Mouse (Mus musculus) heart, embryonic 15.5 days (tissue): Measurements from ENCODE around the gene Cntfr. TPM values are rescaled to one million over a fixed set of nuclear protein-coding genes. Genes with fewer than 3 reads are reported as not detected.
A peak's percentile ranks its signal among the peaks of the same experiment; 100 is the strongest.
"Not testable (repeated sequence)": the region's sequence is repeated elsewhere in the genome, so short reads cannot be mapped to it uniquely, and the experiment has no call there.

Experiments used
- ATAC-seq: fragments of 200-750 bp; cut with Nextera tagmentation; replicated peaks from 2 replicates; pipeline ENCODE4 v1.8.0; 2017; ENCODE audit warnings: low read depth, moderate TSS enrichment; ENCODE audit not compliant: insufficient number of reproducible peaks, insufficient read depth, low FRiP score
- H3K27ac ChIP-seq: fragments of 300-500 bp; sonication (generic); 2 replicates; pipeline ENCODE4 v1.5.1; 2015; ENCODE audit warnings: mild to moderate bottlenecking, inconsistent platforms
- H3K27me3 ChIP-seq: fragments of 300-500 bp; sonication (generic); 2 replicates; pipeline ENCODE4 v1.6.1; 2015; ENCODE audit warnings: inconsistent platforms
- H3K36me3 ChIP-seq: fragments of 300-500 bp; sonication (generic); 2 replicates; pipeline ENCODE4 v1.6.1; 2015; ENCODE audit warnings: mild to moderate bottlenecking, inconsistent platforms
- H3K4me1 ChIP-seq: fragments of 300-500 bp; sonication (generic); replicated peaks from 2 replicates; pipeline ENCODE4 v1.6.1; 2015; ENCODE audit warnings: inconsistent platforms
- H3K4me2 ChIP-seq: fragments of 300-500 bp; sonication (generic); 2 replicates; pipeline ENCODE4 v1.6.1; 2015; ENCODE audit warnings: inconsistent platforms, mild to moderate bottlenecking, moderate library complexity
- H3K4me3 ChIP-seq: fragments of 300-500 bp; sonication (generic); 2 replicates; pipeline ENCODE4 v1.5.1; 2015; ENCODE audit warnings: mild to moderate bottlenecking, inconsistent platforms
- H3K9ac ChIP-seq: fragments of 300-500 bp; sonication (generic); 2 replicates; pipeline ENCODE4 v1.6.1; 2015; ENCODE audit warnings: mild to moderate bottlenecking, inconsistent platforms
- H3K9me3 ChIP-seq: fragments of 300-500 bp; sonication (generic); replicated peaks from 2 replicates; pipeline ENCODE4 v1.6.1; 2016; ENCODE audit warnings: inconsistent platforms
- WGBS: fragments of 180-500 bp; shearing (Covaris S2); methylation state at CpG from one replicate; pipeline ENCODE4 v1.1.7; 2015; ENCODE audit warnings: mixed read lengths; 5-methylcytosine and 5-hydroxymethylcytosine counted together
- polyA plus RNA-seq: library from polyadenylated mRNA; unstranded; fragments of >200 nt; fragmentation: Nextera tagmentation; extraction: Ambion mirVana; gene quantifications from 2 replicates; pipeline ENCODE4 v1.2.1, GENCODE M21; 2015

Gene Cntfr
- polyA plus RNA-seq, 1 experiment from 2014 or later: 2.0 TPM

GRCm38 (mm10) chr4:41688562-41688961 is 8.3 kb downstream of the Cntfr start:
- not testable (repeated sequence) for H3K4me1 ChIP-seq, H3K4me3 ChIP-seq, H3K9me3 ChIP-seq, H3K36me3 ChIP-seq, H3K9ac ChIP-seq, H3K4me2 ChIP-seq, H3K27ac ChIP-seq, ATAC-seq, H3K27me3 ChIP-seq
- 49% methylated on average over 1 of the region's 1 CpGs for WGBS

- H3K4me3 ChIP-seq, ATAC-seq, H3K9ac ChIP-seq, H3K4me2 ChIP-seq, H3K27ac ChIP-seq, H3K36me3 ChIP-seq, H3K4me1 ChIP-seq, H3K27me3 ChIP-seq, H3K9me3 ChIP-seq: not testable (repeated sequence)
- 67% methylated on average over 10 of the region's 10 CpGs for WGBS
Observed at GRCm38 (mm10) chr4:41685882-41686492, 10.9 kb downstream of the Cntfr start.

GRCm38 (mm10) chr4:41684931-41685453 is 11.9 kb downstream of the Cntfr start:
- H3K9ac ChIP-seq, H3K36me3 ChIP-seq, H3K4me3 ChIP-seq, H3K9me3 ChIP-seq, H3K27ac ChIP-seq, ATAC-seq: not testable (repeated sequence)
- H3K4me2 ChIP-seq: peak overlapping the region; percentile 45; the same call in 1 of the 2 replicates
- H3K27me3 ChIP-seq: peaks cover 14% of the 10 kb centered on the region; the same call in 1 of the 2 replicates
- 1% methylated on average over 14 of the region's 14 CpGs for WGBS
- peaks cover 15% of the 10 kb centered on the region for H3K4me1 ChIP-seq

- Histone ChIP-seq H3K4me2 (peak overlapping the region; percentile 45), H3K4me3 (peak overlapping the region; percentile 26), H3K27me3 (peaks cover 16% of the 10 kb centered on the region; the same call in 1 of the 2 replicates), H3K4me1 (peaks cover 21% of the 10 kb centered on the region)
- 5% methylated on average over 23 of the region's 27 CpGs for WGBS
- not testable (repeated sequence) for H3K9me3 ChIP-seq, H3K36me3 ChIP-seq, H3K9ac ChIP-seq, ATAC-seq, H3K27ac ChIP-seq
Observed at GRCm38 (mm10) chr4:41684131-41684930, 12.6 kb downstream of the Cntfr start.

- not testable (repeated sequence) for H3K9ac ChIP-seq, H3K9me3 ChIP-seq, H3K36me3 ChIP-seq, H3K27ac ChIP-seq
- Histone ChIP-seq H3K4me1 (peaks cover 32% of the 10 kb centered on the region), H3K4me3 (peak overlapping the region; percentile 32; the same call in 1 of the 2 replicates), H3K4me2 (peak overlapping the region; percentile 57), H3K27me3 (peaks cover 16% of the 10 kb centered on the region; the same call in 1 of the 2 replicates)
- peak; percentile 55 for ATAC-seq
- WGBS: 3% methylated on average over 4 of the region's 27 CpGs
Observed at GRCm38 (mm10) chr4:41683303-41683702, 13.6 kb downstream of the Cntfr start.

GRCm38 (mm10) chr4:41682789-41683188 is 14.1 kb downstream of the Cntfr start:
- Histone ChIP-seq H3K4me2 (no peak overlapping the region), H3K9ac (no peak overlapping the region), H3K4me3 (no peak overlapping the region), H3K9me3 (no peaks in the 10 kb centered on the region), H3K36me3 (no peaks in the 10 kb centered on the region), H3K4me1 (peaks cover 37% of the 10 kb centered on the region), H3K27ac (no peak overlapping the region), H3K27me3 (peaks cover 19% of the 10 kb centered on the region; the same call in 1 of the 2 replicates)
- WGBS: 22% methylated on average over 6 of the region's 6 CpGs
- no peak for ATAC-seq

- Histone ChIP-seq H3K9me3 (no peaks in the 10 kb centered on the region), H3K4me3 (no peak overlapping the region), H3K27ac (no peak overlapping the region), H3K4me1 (peaks cover 45% of the 10 kb centered on the region), H3K27me3 (peaks cover 23% of the 10 kb centered on the region; the same call in 1 of the 2 replicates), H3K4me2 (no peak overlapping the region), H3K9ac (no peak overlapping the region), H3K36me3 (no peaks in the 10 kb centered on the region)
- ATAC-seq: no peak
- 59% methylated on average over 10 of the region's 10 CpGs for WGBS
Observed at GRCm38 (mm10) chr4:41681947-41682346, 14.9 kb downstream of the Cntfr start.

- H3K4me1 ChIP-seq: peaks cover 53% of the 10 kb centered on the region
- H3K27ac ChIP-seq: no peak overlapping the region
- no peak for ATAC-seq
- H3K36me3 ChIP-seq: no peaks in the 10 kb centered on the region
- H3K4me2 ChIP-seq: no peak overlapping the region
- H3K4me3 ChIP-seq: no peak overlapping the region
- no peak overlapping the region for H3K9ac ChIP-seq
- 70% methylated on average over 4 of the region's 4 CpGs for WGBS
- no peaks in the 10 kb centered on the region for H3K9me3 ChIP-seq
- peaks cover 25% of the 10 kb centered on the region; the same call in 1 of the 2 replicates for H3K27me3 ChIP-seq
Observed at GRCm38 (mm10) chr4:41681176-41681575, 15.7 kb downstream of the Cntfr start.

GRCm38 (mm10) chr4:41679291-41679690 is 17.6 kb downstream of the Cntfr start:
- 43% methylated on average over 2 of the region's 2 CpGs for WGBS
- no peak for ATAC-seq
- H3K36me3 ChIP-seq: no peaks in the 10 kb centered on the region
- no peak overlapping the region for H3K9ac ChIP-seq
- no peak overlapping the region for H3K27ac ChIP-seq
- H3K27me3 ChIP-seq: peaks cover 22% of the 10 kb centered on the region; the same call in 1 of the 2 replicates
- peaks cover 54% of the 10 kb centered on the region for H3K4me1 ChIP-seq
- H3K4me3 ChIP-seq: no peak overlapping the region
- H3K9me3 ChIP-seq: no peaks in the 10 kb centered on the region
- no peak overlapping the region for H3K4me2 ChIP-seq

GRCm38 (mm10) chr4:41678863-41679262 is 18.0 kb downstream of the Cntfr start:
- Histone ChIP-seq H3K27me3 (peaks cover 21% of the 10 kb centered on the region; the same call in 1 of the 2 replicates), H3K36me3 (no peaks in the 10 kb centered on the region), H3K9me3 (no peaks in the 10 kb centered on the region), H3K4me3 (no peak overlapping the region), H3K4me1 (peaks cover 53% of the 10 kb centered on the region), H3K27ac (no peak overlapping the region), H3K4me2 (no peak overlapping the region), H3K9ac (no peak overlapping the region)
- no peak for ATAC-seq
- WGBS: 49% methylated on average over 6 of the region's 6 CpGs

GRCm38 (mm10) chr4:41677006-41677629 is 19.8 kb downstream of the Cntfr start:
- H3K27ac ChIP-seq: peak overlapping the region; percentile 31; the same call in 1 of the 2 replicates
- no peak overlapping the region for H3K4me3 ChIP-seq
- H3K4me2 ChIP-seq: peak overlapping the region; percentile 3; the same call in 1 of the 2 replicates
- ATAC-seq: peak; percentile 57
- H3K9me3 ChIP-seq: no peaks in the 10 kb centered on the region
- peaks cover 63% of the 10 kb centered on the region for H3K4me1 ChIP-seq
- WGBS: 33% methylated on average over 13 of the region's 13 CpGs
- no peaks in the 10 kb centered on the region for H3K36me3 ChIP-seq
- H3K27me3 ChIP-seq: peaks cover 29% of the 10 kb centered on the region
- H3K9ac ChIP-seq: no peak overlapping the region
